Mouse (Mus musculus): Measurements from ENCODE around the gene Tor1a.
"Not testable (repeated sequence)": the region's sequence is repeated elsewhere in the genome, so short reads cannot be mapped to it uniquely, and the experiment has no call there.

Tor1a gene

DNA sequence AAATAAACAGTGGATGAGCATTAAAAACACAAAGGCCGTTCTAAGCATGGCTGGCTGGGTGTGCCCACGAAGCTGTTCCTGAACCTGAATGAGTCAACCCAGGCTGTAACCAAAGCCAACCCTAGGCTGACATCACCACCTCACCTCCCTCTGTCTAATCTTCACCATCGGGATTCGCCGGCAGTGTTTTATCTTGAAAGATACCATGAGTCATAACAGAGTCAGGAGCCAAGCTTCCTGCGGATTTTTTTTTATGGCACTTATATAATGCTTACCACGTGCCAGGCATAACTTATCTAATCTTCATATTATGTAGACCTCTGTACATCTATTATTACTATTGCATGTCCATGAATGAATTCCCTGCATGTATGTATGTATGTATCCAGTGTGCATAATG, 47.5 kb downstream of the Tor1a start:
- in situ Hi-C loops (cut with MboI, MseI): no loop called here

DNA sequence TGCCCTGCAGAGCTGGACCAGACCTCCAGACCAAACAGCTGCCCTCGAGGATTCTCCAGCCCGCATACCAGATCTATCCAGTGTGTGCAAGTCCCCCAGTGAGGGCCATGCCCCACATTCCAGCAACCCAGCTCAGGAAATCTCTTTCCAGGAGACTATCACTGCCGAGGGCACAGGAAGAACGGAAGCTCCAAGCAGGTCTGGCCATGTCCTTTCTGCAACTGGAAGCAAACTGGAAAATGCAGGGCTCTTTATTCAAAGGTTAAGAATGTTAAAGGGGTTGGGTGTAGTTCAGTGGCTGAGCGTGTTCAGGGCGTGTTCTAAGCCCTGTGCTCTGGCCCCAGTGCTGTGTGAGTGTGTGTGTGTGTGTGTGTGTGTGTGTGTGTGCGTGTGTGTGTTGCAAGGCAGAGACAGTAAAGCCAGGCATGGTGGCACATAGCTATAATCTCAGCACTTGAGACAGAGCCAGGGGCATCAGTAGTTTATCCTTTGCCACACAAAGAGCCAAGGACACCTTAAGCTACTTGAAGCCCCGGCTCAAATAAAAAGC, 48.9 kb downstream of the Tor1a start:
- in situ Hi-C loops (cut with MboI, MseI): no loop called here

DNA sequence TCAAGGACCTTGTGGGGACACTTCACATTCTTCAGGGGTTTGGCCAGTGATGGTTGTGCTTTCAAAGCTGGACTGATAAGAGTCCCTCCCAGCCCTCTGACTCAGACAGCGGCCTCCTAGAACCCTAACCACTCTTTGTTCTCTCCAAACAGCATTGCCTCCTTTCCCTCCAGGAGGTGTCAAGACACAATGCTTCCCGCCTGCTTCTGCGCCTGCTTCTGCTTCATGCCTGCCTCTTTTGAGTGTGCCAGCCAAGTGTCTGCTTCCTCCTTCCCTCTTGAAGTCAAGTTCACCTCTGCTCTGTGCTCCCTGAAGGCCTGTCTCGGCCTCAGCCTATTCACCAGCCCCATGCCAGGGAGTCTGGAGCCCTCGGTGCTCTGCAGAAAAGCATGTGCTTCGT, 49.6 kb downstream of the Tor1a start:
- in situ Hi-C loops (cut with MboI, MseI): no loop called here

DNA sequence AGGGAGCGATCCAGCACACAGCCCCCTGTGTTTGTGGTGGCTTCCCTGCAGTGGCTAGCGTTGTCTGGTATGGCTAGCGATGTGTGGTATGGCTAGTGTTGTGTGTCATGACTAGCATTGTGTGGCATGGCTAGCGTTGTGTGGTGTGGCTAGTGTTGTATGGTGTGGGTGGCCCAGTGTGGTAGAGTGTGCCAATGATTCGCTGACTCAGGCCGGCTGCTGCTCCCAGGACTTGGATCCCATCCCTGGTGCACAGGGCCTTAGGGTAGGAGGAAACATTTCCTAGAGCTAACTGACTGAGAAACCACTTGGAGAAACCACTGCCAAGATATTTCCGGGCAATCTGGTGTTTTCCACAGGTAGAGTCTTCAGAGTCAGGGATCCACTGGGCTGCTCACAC, 50.1 kb downstream of the Tor1a start:
- in situ Hi-C loops (cut with MboI, MseI): no loop called here

DNA sequence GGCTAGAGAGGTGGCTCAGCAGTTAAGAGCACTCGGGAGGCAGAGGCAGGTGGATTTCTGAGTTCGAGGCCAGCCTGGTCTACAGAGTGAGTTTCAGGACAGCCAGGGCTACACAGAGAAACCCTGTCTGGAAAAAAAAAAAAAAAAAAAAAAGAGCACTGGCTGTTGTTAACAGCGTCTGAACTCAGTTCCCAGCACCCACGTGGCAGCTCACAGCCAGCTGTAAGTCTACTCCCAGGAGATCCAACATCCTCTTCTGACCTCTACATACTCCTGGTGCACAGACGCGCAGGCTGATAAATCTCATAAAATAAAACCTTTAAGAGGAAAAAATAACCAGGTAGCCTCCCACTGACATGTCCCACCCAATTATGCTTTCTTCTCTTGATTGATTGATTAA, 51.8 kb downstream of the Tor1a start:
- in situ Hi-C loops (cut with MboI, MseI): not testable (repeated sequence)

DNA sequence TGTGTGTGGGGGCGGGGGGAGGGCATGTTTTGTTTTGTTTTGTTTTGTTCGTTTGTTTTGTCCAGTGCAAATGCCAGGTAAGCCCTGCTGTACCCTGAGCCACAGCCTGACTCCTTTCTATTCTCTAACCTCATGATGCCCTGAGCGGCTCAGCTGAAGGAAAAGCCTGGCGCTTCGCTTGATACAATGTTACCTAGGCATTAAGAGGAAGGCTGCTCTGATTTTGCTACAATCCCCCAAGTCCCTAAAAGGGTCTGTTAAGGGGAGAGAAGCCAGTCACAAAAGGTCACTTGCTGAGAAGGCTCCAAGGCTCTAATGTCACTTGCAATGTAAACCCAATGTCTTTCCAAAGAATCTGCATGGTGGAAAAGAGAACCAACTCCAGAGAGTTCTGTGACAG, 52.4 kb downstream of the Tor1a start:
- in situ Hi-C loops (cut with MboI, MseI): no loop called here

DNA sequence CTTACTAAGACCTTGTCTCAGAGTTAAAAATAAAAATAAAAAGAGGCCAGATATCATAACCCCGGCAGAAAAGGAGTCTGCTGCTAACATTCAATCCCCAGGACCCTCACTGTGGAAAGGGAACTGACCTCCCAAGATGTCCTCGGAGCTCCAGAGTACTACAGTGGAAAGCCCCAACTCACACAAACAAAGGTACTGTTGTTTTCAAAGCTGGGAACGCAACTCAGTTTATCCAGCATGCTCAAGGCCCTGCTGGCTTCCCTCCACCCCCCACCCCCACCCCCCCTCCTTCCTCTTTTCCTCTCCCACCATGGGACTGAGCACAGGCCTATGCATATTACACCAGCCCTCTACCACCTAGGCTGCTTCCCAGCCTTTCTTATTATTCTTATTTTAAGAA, 52.9 kb downstream of the Tor1a start:
- in situ Hi-C loops (cut with MboI, MseI): no loop called here

DNA sequence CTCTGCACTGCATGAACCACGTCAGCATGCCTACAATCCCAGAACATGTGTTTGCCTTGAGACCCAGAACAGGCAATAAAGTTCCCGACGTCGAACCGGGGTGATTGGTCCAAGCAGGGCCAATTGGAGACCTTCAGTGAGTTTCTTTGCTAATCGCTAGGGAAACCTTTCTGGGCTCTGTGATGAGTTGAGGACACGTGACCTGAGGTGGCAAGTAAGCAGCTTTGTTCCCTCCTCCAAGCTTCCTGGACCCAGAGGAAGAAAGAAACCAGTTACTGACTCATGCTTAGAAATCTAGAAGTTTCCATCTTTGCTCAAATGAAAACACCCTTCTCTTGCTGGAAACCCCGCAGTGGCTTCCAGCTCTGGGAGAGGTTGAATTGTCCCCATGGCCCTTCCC, 54.7 kb downstream of the Tor1a start:
- in situ Hi-C loops (cut with MboI, MseI): no loop called here

DNA sequence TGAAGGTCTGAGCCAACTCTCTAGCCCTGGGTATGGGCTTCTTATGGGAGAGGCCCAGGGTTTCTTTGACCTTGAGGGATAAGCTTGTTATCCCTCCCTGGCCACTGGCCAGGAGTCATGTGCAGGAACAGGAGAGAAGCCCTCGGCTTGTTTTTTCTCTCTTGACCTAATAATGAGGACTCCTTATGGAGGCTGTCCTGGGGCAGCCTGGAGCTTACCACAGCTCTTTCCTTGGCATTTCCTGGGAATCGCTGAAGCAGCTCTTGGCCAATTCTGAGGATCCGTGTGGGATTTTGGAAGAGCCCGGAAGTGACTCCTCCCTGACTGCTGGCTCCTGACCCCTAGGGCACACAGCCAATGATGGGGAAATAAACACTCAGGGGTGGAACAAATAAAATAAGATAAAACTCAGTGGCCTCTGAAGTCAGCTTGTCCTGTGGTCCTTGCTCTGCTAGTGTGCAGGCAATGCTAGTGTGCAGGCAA, 55.4 kb downstream of the Tor1a start:
- in situ Hi-C loops (cut with MboI, MseI): no loop called here
